Mouse (Mus musculus) heart, adult 2 months (tissue): ENCODE data around the gene Mindy1. TPM values are rescaled to one million over a fixed set of nuclear protein-coding genes. Genes with fewer than 3 reads are reported as not detected.
A peak's percentile ranks its signal among the peaks of the same experiment; 100 is the strongest.

ENCODE experiments used
- DNase-seq, 2 experiments: peaks; one replicate each; pipeline ENCODE4 v3.0.0; 2021
- H3K27ac ChIP-seq: fragments of 200-600 bp; 2 replicates; pipeline ENCODE4 v1.8.1; 2022
- H3K27me3 ChIP-seq: fragments of 200-500 bp; 2 replicates; pipeline ENCODE4 v1.6.1; 2012; ENCODE audit warnings: mild to moderate bottlenecking, low read length, inconsistent platforms, mixed read lengths; ENCODE audit not compliant: control insufficient read depth, insufficient read depth
- H3K36me3 ChIP-seq: fragments of 200-500 bp; 2 replicates; pipeline ENCODE4 v1.6.1; 2012; ENCODE audit warnings: low read length, inconsistent platforms; ENCODE audit not compliant: control insufficient read depth, insufficient read depth
- H3K4me1 ChIP-seq: fragments of 200-500 bp; 2 replicates; pipeline ENCODE4 v1.6.1; 2011; ENCODE audit warnings: low read length; ENCODE audit not compliant: control insufficient read depth, insufficient read depth
- H3K4me3 ChIP-seq: fragments of 200-600 bp; 2 replicates; pipeline ENCODE4 v1.8.1; 2022
- H3K79me2 ChIP-seq: fragments of 200-500 bp; replicated peaks from 2 replicates; pipeline ENCODE4 v1.6.1; 2012; ENCODE audit warnings: mild to moderate bottlenecking, inconsistent platforms, low read length, moderate library complexity, mixed read lengths; ENCODE audit not compliant: control insufficient read depth, insufficient read depth
- H3K9ac ChIP-seq: fragments of 200-500 bp; 2 replicates; pipeline ENCODE4 v1.6.1; 2012; ENCODE audit warnings: low read depth, mild to moderate bottlenecking, control low read depth, inconsistent platforms, low read length, mixed read lengths
- CTCF ChIP-seq: fragments of 200-600 bp; IDR thresholded peaks from 2 replicates; pipeline ENCODE4 v1.8.1; 2022; ENCODE audit warnings: antibody characterized with exemption, mild to moderate bottlenecking, moderate library complexity
- EP300 ChIP-seq: fragments of 200-500 bp; IDR thresholded peaks from 2 replicates; pipeline ENCODE4 v1.6.1; 2011; ENCODE audit warnings: low read depth, low read length, control low read depth; ENCODE audit not compliant: insufficient read depth
- POLR2A ChIP-seq: fragments of 200-500 bp; IDR thresholded peaks from 2 replicates; pipeline ENCODE4 v1.6.1; 2011; ENCODE audit warnings: mild to moderate bottlenecking, low read depth, low read length, control low read depth; ENCODE audit not compliant: insufficient read depth
- WGBS: fragments of 180-500 bp; shearing (Covaris S2); methylation state at CpG from one replicate; pipeline ENCODE4 v1.1.7; 2018; 5-methylcytosine and 5-hydroxymethylcytosine counted together
- intact Hi-C: fragments of 180-260 bp; cut with DNase I; formaldehyde crosslinking; loops from one replicate; pipeline ENCODE4 v1.15.1; 2025
- polyA plus RNA-seq: library from polyadenylated mRNA; depleted of rRNA; stranded (reverse); fragments of >200 nt; gene quantifications from 2 replicates; pipeline ENCODE4 v1.2.3, GENCODE M21; 2012
- total RNA-seq, 2 experiments: library from RNA; stranded (reverse); gene quantifications; 2 replicates each; pipeline ENCODE4 v1.2.3; 2021

Mindy1 gene
- total and polyA plus RNA-seq, 3 experiments = 17.5 to 32.2 (median 21.3) TPM

DNA sequence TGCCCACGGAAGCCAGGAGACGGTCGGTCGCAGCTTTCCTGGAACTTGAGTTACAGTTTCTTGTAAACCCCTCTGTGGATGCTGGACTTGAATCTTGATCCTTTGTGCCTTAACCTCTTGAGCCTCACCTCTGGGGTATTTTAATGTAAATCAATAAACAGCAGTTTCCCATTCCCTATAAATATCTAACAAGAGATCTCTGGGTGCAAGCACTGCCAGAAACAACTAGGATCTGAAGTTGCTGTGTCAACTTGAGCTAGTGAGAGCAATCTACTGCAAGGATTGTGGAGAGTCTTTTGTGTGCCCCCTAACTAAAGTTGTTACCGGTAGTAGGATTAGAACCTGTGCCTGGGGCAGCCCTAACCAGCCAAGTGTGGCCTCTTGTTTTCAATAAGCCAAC, 4.2 kb downstream of the Mindy1 start:
- H3K4me3 ChIP-seq = no peak overlapping the region
- H3K79me2 ChIP-seq = no peaks in the 10 kb centered on the region
- intact Hi-C loops = no loop called here
- WGBS = 90% methylated on average over 5 of the region's 5 CpGs
- no peaks in the 10 kb centered on the region for H3K27me3 ChIP-seq
- no peak for DNase-seq
- TF ChIP-seq POLR2A = no peak
- peaks cover 3% of the 10 kb centered on the region for H3K4me1 ChIP-seq
- H3K27ac ChIP-seq = no peak overlapping the region; the same call in 1 of the 2 replicates
- no peak overlapping the region for H3K9ac ChIP-seq
- no peaks in the 10 kb centered on the region for H3K36me3 ChIP-seq

- DNase-seq = no peak
- Histone ChIP-seq H3K4me3 (no peak overlapping the region), H3K27me3 (no peaks in the 10 kb centered on the region), H3K9ac (peak overlapping the region; percentile 19), H3K27ac (peak overlapping the region; percentile 41), H3K4me1 (peaks cover 3% of the 10 kb centered on the region), H3K36me3 (no peaks in the 10 kb centered on the region), H3K79me2 (no peaks in the 10 kb centered on the region)
- WGBS = 71% methylated on average over 5 of the region's 5 CpGs
- TF ChIP-seq EP300 = no peak
- intact Hi-C loops = no loop called here
Observed at GRCm38 (mm10) chr3:95286011-95286410, 4.9 kb downstream of the Mindy1 start.

DNA sequence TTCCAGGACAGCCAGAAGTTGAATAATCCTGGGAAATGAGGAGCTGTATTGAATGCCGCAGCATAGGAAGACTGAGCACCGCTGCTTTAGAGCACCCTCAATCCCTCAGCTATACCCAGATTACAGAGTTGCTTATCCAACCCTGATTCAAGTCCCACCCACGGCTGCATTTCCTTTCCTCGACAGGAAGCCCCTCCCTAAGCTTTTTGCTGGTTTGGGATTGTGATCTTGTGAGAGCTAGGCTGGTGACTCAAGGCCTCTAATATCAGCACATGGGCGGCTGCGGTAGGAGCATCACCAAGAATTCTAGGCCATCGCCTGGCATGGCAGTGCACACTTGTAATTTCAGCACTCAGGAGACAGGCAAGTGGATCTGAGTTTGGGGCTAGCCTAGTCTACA, 5.4 kb downstream of the Mindy1 start:
- Histone ChIP-seq H3K4me3 (no peak overlapping the region), H3K79me2 (no peaks in the 10 kb centered on the region), H3K4me1 (peaks cover 3% of the 10 kb centered on the region), H3K27ac (peak overlapping the region; percentile 41), H3K9ac (peak overlapping the region; percentile 19), H3K27me3 (no peaks in the 10 kb centered on the region), H3K36me3 (no peaks in the 10 kb centered on the region)
- TF ChIP-seq POLR2A (peak; percentile 47; the same call in 1 of the 2 replicates), EP300 (no peak)
- 37% methylated on average over 7 of the region's 7 CpGs for WGBS
- DNase-seq = peak in 1 of 2 experiments; percentile 43
- intact Hi-C loops = no loop called here

- Histone ChIP-seq H3K79me2 (no peaks in the 10 kb centered on the region), H3K9ac (no peak overlapping the region), H3K4me3 (no peak overlapping the region), H3K36me3 (no peaks in the 10 kb centered on the region), H3K27ac (no peak overlapping the region), H3K27me3 (no peaks in the 10 kb centered on the region), H3K4me1 (peaks cover 3% of the 10 kb centered on the region)
- no peak for DNase-seq
- 78% methylated on average over 3 of the region's 3 CpGs for WGBS
- TF ChIP-seq EP300 (no peak), CTCF (no peak), POLR2A (no peak)
- intact Hi-C loops = no loop called here
Observed at GRCm38 (mm10) chr3:95287541-95287940, 6.4 kb downstream of the Mindy1 start.

GRCm38 (mm10) chr3:95289419-95289818, 8.3 kb downstream of the Mindy1 start:
- Histone ChIP-seq H3K27ac (no peak overlapping the region), H3K27me3 (no peaks in the 10 kb centered on the region), H3K9ac (no peak overlapping the region), H3K4me3 (no peak overlapping the region), H3K36me3 (no peaks in the 10 kb centered on the region), H3K79me2 (no peaks in the 10 kb centered on the region), H3K4me1 (peaks cover 2% of the 10 kb centered on the region; the same call in 1 of the 2 replicates)
- no peak for DNase-seq
- WGBS = 83% methylated on average over 4 of the region's 4 CpGs
- TF ChIP-seq CTCF (no peak), EP300 (no peak), POLR2A (no peak)
- intact Hi-C loops = no loop called here

GRCm38 (mm10) chr3:95290156-95290555, 9.0 kb downstream of the Mindy1 start:
- intact Hi-C loops = no loop called here
- Histone ChIP-seq H3K4me1 (peaks cover 2% of the 10 kb centered on the region; the same call in 1 of the 2 replicates), H3K9ac (no peak overlapping the region), H3K4me3 (no peak overlapping the region), H3K36me3 (no peaks in the 10 kb centered on the region), H3K27me3 (no peaks in the 10 kb centered on the region), H3K27ac (no peak overlapping the region), H3K79me2 (no peaks in the 10 kb centered on the region)
- DNase-seq = no peak
- TF ChIP-seq EP300 (no peak), POLR2A (no peak), CTCF (no peak)
- WGBS = 67% methylated on average over 6 of the region's 6 CpGs

DNA sequence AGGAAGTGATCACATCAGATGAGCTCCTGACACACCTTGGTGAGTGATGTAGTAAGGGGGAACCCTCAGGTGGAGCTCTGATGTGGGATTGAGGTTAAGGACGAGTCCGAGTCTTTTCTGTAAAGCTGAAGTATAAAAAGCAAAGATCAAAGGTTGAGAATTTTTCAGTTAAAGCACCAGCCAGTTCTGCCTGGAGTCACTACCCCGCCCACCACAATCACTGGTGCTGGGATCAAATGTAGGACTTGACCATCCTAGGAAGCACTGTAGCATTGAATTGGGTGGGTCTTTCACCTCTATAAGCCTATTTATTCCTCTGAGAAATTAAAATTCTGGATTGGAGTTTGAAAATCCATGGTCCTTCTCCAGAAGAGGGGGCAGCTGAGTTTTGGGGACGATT, 9.9 kb downstream of the Mindy1 start:
- 80% methylated on average over 4 of the region's 4 CpGs for WGBS
- intact Hi-C loops = no loop called here
- no peak for DNase-seq
- Histone ChIP-seq H3K27me3 (no peaks in the 10 kb centered on the region), H3K27ac (no peak overlapping the region), H3K4me3 (no peak overlapping the region), H3K79me2 (no peaks in the 10 kb centered on the region), H3K9ac (no peak overlapping the region), H3K36me3 (no peaks in the 10 kb centered on the region), H3K4me1 (peaks cover 3% of the 10 kb centered on the region; the same call in 1 of the 2 replicates)
- TF ChIP-seq POLR2A = no peak
